Mouse (Mus musculus) neural tube, embryonic 15.5 days (tissue): ENCODE data around the gene Uqcc3. TPM values are rescaled to one million over a fixed set of nuclear protein-coding genes. Genes with fewer than 3 reads are reported as not detected.
A peak's percentile ranks its signal among the peaks of the same experiment; 100 is the strongest.

Source experiments
- ATAC-seq: fragments of 200-750 bp; cut with Nextera tagmentation; 2 replicates; pipeline ENCODE4 v1.8.0; 2017; ENCODE audit warnings: mild to moderate bottlenecking, moderate TSS enrichment, moderate library complexity; ENCODE audit not compliant: low FRiP score
- H3K27ac ChIP-seq: fragments of 300-500 bp; sonication (generic); replicated peaks from 2 replicates; pipeline ENCODE4 v1.5.1; 2015; ENCODE audit warnings: mild to moderate bottlenecking, inconsistent platforms
- H3K27me3 ChIP-seq: fragments of 300-500 bp; sonication (generic); replicated peaks from 2 replicates; pipeline ENCODE4 v1.6.1; 2015; ENCODE audit warnings: inconsistent platforms
- H3K36me3 ChIP-seq: fragments of 300-500 bp; sonication (generic); 2 replicates; pipeline ENCODE4 v1.6.1; 2015; ENCODE audit warnings: inconsistent platforms
- H3K4me1 ChIP-seq: fragments of 300-500 bp; sonication (generic); 2 replicates; pipeline ENCODE4 v1.6.1; 2015; ENCODE audit warnings: inconsistent platforms
- H3K4me2 ChIP-seq: fragments of 300-500 bp; sonication (generic); 2 replicates; pipeline ENCODE4 v1.6.1; 2015; ENCODE audit warnings: inconsistent platforms, mild to moderate bottlenecking, moderate library complexity
- H3K4me3 ChIP-seq: fragments of 300-500 bp; sonication (generic); replicated peaks from 2 replicates; pipeline ENCODE4 v1.5.1; 2015; ENCODE audit warnings: mild to moderate bottlenecking, inconsistent platforms
- H3K9ac ChIP-seq: fragments of 300-500 bp; sonication (generic); replicated peaks from 2 replicates; pipeline ENCODE4 v1.6.1; 2015; ENCODE audit warnings: mild to moderate bottlenecking, inconsistent platforms
- H3K9me3 ChIP-seq: fragments of 300-500 bp; sonication (generic); replicated peaks from 2 replicates; pipeline ENCODE4 v1.6.1; 2016; ENCODE audit warnings: inconsistent platforms
- WGBS: fragments of 180-500 bp; shearing (Covaris S2); methylation state at CpG from one replicate; pipeline ENCODE4 v1.1.7; 2015; ENCODE audit warnings: mixed read lengths; 5-methylcytosine and 5-hydroxymethylcytosine counted together
- polyA plus RNA-seq: library from polyadenylated mRNA; unstranded; fragments of >200 nt; fragmentation: Nextera tagmentation; extraction: Ambion mirVana; gene quantifications from 2 replicates; pipeline ENCODE4 v1.2.1, GENCODE M21; 2015

Uqcc3 gene
- polyA plus RNA-seq, 1 experiment from 2014 or later = 62.6 TPM

GRCm38 (mm10) chr19:8892829-8893766 lies 12.4 kb upstream of the Uqcc3 start, which contains the start of gene Ints5:
Gene Ints5, plus strand, starts transcription at chr19:8893005.
- ATAC-seq = peak; percentile 51
- H3K9ac ChIP-seq = peak within 1 kb of the TSS; percentile 71
- H3K27ac ChIP-seq = peak within 1 kb of the TSS; percentile 85
- H3K4me1 ChIP-seq = peaks cover 40% of the 10 kb centered on the region
- H3K9me3 ChIP-seq = no peaks in the 10 kb centered on the region
- H3K36me3 ChIP-seq = peaks cover 22% of the 10 kb centered on the region
- H3K4me2 ChIP-seq = peak within 1 kb of the TSS; percentile 94
- WGBS = 3% methylated on average over 54 of the region's 54 CpGs
- H3K4me3 ChIP-seq = peak within 1 kb of the TSS; percentile 63
- H3K27me3 ChIP-seq = no peaks in the 10 kb centered on the region

GRCm38 (mm10) chr19:8888511-8889385 lies 8.0 kb upstream of the Uqcc3 start, which contains the start of the genes 1810009A15Rik and Gm49416:
Gene 1810009A15Rik, plus strand, starts transcription at chr19:8888853.
Gene Gm49416, plus strand, starts transcription at chr19:8888926.
- no peaks in the 10 kb centered on the region for H3K27me3 ChIP-seq
- peak within 1 kb of the TSS; percentile 85 for H3K27ac ChIP-seq
- H3K4me3 ChIP-seq = peak within 1 kb of the TSS; percentile 67
- H3K4me2 ChIP-seq = peak within 1 kb of the TSS; percentile 78
- peaks cover 9% of the 10 kb centered on the region for H3K36me3 ChIP-seq
- H3K9me3 ChIP-seq = no peaks in the 10 kb centered on the region
- peak within 1 kb of the TSS; percentile 66 for H3K9ac ChIP-seq
- peak; percentile 96 for ATAC-seq
- under 1% methylated on average over 57 of the region's 58 CpGs for WGBS
- peaks cover 25% of the 10 kb centered on the region for H3K4me1 ChIP-seq

DNA sequence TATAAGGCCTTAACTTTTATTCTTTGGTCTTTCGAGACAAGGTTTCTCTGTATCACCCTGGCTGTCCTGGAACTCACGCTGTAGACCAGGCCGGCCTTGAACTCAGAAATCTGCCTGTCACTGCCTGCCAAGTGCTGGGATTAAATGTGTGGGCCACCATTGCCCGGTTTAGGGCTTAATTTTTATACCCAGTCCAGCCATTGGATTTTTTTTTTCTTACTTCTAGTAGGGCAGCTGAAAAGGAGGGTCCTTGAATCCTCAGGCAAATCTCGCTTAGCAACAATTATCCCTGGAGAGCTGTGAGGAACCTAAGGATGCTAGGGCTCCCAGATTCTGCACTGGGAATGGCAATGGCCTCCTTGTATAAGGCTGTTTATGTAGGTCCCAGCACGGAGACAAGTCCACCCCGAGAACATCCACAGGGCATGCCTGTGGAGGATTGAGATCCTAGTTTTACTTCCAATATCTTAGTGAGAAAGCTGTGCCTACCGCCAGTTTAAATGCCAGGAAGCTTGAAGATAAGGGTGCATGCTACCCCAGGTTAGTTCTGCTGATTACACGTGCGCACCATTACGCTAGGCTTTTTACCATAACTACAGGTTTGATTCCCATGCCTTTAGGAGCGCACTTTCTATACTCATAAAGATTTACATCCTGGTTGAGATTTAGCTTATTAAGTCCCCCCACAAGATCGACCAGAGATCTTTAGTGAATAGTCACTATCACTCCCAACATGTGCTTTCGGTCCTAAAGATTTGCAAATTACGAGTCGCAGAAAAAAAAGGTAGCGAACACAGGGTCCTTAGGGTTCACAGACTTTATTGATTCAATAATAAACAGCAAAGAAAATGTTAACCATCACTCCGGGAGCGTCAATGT lies 7.1 kb upstream of the Uqcc3 start:
- peaks cover 18% of the 10 kb centered on the region for H3K4me1 ChIP-seq
- H3K9me3 ChIP-seq = no peaks in the 10 kb centered on the region
- peak overlapping the region; percentile 85 for H3K27ac ChIP-seq
- no peaks in the 10 kb centered on the region for H3K27me3 ChIP-seq
- ATAC-seq = no peak
- peak overlapping the region; percentile 78 for H3K4me2 ChIP-seq
- H3K4me3 ChIP-seq = peak overlapping the region; percentile 67
- peaks cover 9% of the 10 kb centered on the region for H3K36me3 ChIP-seq
- peak overlapping the region; percentile 66 for H3K9ac ChIP-seq
- WGBS = 14% methylated on average over 19 of the region's 19 CpGs

- Histone ChIP-seq H3K4me3 (no peak overlapping the region), H3K4me2 (no peak overlapping the region; the same call in 1 of the 2 replicates), H3K27ac (no peak overlapping the region), H3K9ac (no peak overlapping the region), H3K36me3 (peaks cover 9% of the 10 kb centered on the region), H3K4me1 (peaks cover 18% of the 10 kb centered on the region), H3K9me3 (no peaks in the 10 kb centered on the region), H3K27me3 (no peaks in the 10 kb centered on the region)
- 58% methylated on average over 1 of the region's 1 CpGs for WGBS
- ATAC-seq = no peak
Observed at GRCm38 (mm10) chr19:8886916-8887584, 6.3 kb upstream of the Uqcc3 start.

GRCm38 (mm10) chr19:8883616-8884015 lies 2.9 kb upstream of the Uqcc3 start, which contains the start of the genes Lbhd1 and Gm49403:
Gene Lbhd1, plus strand, starts transcription at chr19:8883732.
Gene Gm49403, plus strand, starts transcription at chr19:8883930.
- no peak within 1 kb of the TSS for H3K4me2 ChIP-seq
- no peak within 1 kb of the TSS for H3K4me3 ChIP-seq
- H3K36me3 ChIP-seq = no peaks in the 10 kb centered on the region
- H3K9me3 ChIP-seq = no peaks in the 10 kb centered on the region
- H3K9ac ChIP-seq = no peak within 1 kb of the TSS
- no peak within 1 kb of the TSS for H3K27ac ChIP-seq
- H3K27me3 ChIP-seq = no peaks in the 10 kb centered on the region
- no peak for ATAC-seq
- WGBS = 78% methylated on average over 3 of the region's 3 CpGs
- H3K4me1 ChIP-seq = peaks cover 24% of the 10 kb centered on the region

DNA sequence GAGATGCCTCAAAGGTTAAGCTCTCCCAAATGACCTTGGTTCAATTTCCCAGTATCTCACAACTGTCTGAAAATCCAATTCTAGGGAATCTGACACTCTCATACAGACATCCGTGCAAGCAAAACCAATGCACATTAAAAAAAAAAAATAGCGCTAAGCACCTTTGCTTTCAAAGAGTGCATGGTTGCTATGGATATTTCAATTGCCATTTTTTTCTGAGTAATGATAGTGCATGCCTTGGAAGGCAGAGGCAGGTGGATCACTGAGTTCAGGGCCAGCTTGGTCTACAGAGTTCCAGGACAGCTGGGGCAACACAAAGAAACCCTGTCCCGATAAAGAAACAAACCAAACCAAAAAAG lies 290 bp upstream of the Uqcc3 start:
- H3K9ac ChIP-seq = peak overlapping the region; percentile 83
- 0 out of 2 replicates have a peak, but pooled peaks have one; percentile 4 for ATAC-seq
- 10% methylated on average over 3 of the region's 3 CpGs for WGBS

DNA sequence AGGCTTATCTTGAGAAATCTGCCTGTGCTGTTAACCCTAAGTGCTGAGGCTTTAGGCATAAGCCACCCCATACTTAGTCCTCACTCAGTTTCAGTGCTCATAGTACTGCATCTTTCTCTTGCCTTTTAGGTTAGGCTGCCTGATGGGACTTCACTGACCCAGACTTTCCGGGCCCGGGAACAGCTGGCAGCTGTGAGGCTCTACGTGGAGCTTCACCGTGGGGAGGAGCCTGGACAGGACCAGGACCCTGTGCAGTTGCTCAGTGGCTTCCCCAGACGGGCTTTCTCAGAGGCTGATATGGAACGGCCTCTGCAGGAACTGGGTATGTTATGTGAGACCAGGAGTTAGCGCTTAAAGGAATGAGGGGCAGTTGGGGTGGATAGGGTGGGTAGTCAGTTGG lies 5.7 kb downstream of the Uqcc3 start:
- WGBS = 93% methylated on average over 7 of the region's 7 CpGs
- no peak overlapping the region for H3K4me2 ChIP-seq
- H3K9ac ChIP-seq = no peak overlapping the region
- peaks cover 28% of the 10 kb centered on the region for H3K4me1 ChIP-seq
- H3K27ac ChIP-seq = no peak overlapping the region
- peaks cover 46% of the 10 kb centered on the region for H3K36me3 ChIP-seq
- H3K27me3 ChIP-seq = no peaks in the 10 kb centered on the region
- no peaks in the 10 kb centered on the region for H3K9me3 ChIP-seq
- H3K4me3 ChIP-seq = no peak overlapping the region
- no peak for ATAC-seq

More for the DNA sequence above, 290 bp upstream of the Uqcc3 start:
- Histone ChIP-seq H3K27ac (peak overlapping the region; percentile 88; the same call in 1 of the 2 replicates), H3K4me1 (peaks cover 14% of the 10 kb centered on the region), H3K4me3 (peak overlapping the region; percentile 68), H3K9me3 (no peaks in the 10 kb centered on the region), H3K27me3 (no peaks in the 10 kb centered on the region), H3K36me3 (peaks cover 18% of the 10 kb centered on the region), H3K4me2 (peak overlapping the region; percentile 93)

GRCm38 (mm10) chr19:8872266-8872840 lies 8.4 kb downstream of the Uqcc3 start:
- peak overlapping the region; percentile 98 for H3K9ac ChIP-seq
- no peak for ATAC-seq
- peaks cover 41% of the 10 kb centered on the region for H3K36me3 ChIP-seq
- WGBS = 81% methylated on average over 10 of the region's 10 CpGs
- peaks cover 20% of the 10 kb centered on the region for H3K4me1 ChIP-seq
- H3K27ac ChIP-seq = no peak overlapping the region
- H3K4me3 ChIP-seq = peak overlapping the region; percentile 86
- H3K4me2 ChIP-seq = peak overlapping the region; percentile 96
- H3K9me3 ChIP-seq = no peaks in the 10 kb centered on the region
- no peaks in the 10 kb centered on the region for H3K27me3 ChIP-seq

DNA sequence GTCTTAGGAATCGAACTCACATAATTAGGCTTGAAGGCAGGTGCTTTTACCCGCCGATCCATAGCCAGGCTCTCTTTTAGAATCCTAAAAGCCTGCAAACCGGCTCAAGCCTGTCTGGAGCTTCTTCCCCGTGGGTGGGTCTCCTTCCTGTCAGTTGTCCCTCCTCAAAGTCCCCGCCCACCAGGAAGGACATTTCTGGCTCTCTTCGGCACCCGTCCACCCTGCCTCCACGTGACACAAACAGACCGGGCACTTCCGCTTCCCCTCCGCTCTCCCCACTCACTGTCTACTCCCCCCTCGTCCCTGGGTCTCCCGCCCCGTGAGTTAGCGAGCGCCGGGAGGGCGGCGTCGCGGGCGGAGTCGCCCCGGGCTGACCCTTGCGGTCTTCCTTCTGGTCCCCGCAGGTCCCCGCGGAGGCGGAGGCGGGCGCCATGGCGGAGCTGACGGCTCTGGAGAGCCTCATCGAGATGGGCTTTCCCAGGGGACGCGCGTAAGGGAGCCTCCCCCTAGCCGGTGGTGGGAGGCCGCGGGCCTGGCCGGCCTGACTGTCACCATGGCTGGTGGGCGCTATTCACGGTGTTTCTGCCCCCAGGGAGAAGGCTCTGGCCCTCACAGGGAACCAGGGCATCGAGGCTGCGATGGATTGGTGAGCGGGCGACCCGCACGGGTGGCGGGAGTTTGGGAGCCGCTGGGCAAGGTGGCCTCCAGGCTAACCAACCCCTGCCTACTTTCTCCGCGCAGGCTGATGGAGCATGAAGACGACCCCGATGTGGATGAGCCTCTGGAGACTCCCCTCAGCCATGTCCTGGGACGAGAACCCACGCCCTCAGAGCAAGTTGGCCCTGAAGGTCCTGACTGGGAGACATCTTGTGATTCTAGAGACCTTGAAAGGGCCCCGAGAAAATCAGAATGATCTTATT lies 9.2 kb downstream of the Uqcc3 start, which contains the start of gene Ubxn1:
Gene Ubxn1, plus strand, starts transcription at position 230 of the 920 bp plus-strand sequence.
- H3K27me3 ChIP-seq = no peaks in the 10 kb centered on the region
- no peaks in the 10 kb centered on the region for H3K9me3 ChIP-seq
- WGBS = under 1% methylated on average over 59 of the region's 59 CpGs
- H3K4me2 ChIP-seq = peak within 1 kb of the TSS; percentile 96
- peaks cover 20% of the 10 kb centered on the region for H3K4me1 ChIP-seq
- peak within 1 kb of the TSS; percentile 86 for H3K4me3 ChIP-seq
- ATAC-seq = peak; percentile 97
- H3K9ac ChIP-seq = peak within 1 kb of the TSS; percentile 98
- peak within 1 kb of the TSS; percentile 84 for H3K27ac ChIP-seq
- H3K36me3 ChIP-seq = peaks cover 33% of the 10 kb centered on the region
